Mouse (Mus musculus): ENCODE measurements at regions not wholly inside any gene's neighbourhood (a gene's known extent, or its start where the extent isn't known, plus 50 kb on each side); places are given as distances from the start of the nearest gene placed in this dataset.

DNA sequence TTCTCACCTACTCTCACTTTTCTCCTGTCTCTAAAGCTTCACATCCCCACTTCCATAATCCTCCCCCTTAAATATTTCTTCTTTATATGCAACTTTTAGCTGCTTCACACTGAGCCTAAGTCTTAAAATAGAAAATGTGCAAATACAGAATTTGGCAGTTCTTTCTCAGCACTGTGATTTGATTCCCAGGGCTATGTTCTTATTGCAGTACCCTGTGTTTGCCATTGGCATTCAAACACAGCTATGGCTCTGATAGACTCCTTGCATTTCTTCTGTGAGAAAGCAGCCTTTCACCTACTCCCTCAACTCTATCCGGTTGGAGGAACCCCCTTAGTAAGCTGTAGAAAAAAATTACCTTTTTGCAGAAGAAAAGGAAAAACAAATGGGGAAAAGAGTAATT lies 192.6 kb upstream of the Cldn34d start:
- intact Hi-C loops (cut with DNase I): loop anchor here (10.0 kb wide), 1 partner anchor 609 kb away; no protein-coding TSS in a partner anchor

DNA sequence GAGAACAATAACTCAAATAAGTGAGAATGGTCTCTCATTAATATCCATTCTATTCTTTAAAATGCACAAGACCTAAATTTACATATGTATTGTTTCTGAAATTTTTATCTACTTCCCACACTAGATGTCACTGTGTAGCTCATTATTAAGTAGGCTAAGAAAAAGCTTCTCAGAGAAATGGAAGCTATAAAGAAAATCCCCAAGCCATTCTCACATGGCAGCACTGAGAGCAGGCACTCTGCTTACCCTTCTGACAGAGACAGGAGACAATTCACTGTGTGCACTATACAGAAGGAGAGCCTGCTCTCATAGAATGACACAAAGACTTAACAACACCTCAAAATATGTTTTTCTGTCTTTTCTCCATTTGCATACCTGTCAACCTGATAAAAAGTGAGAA lies 187.9 kb upstream of the Cldn34d start:
- intact Hi-C loops (cut with DNase I): loop anchor here (10.0 kb wide), 1 partner anchor 614 kb away; no protein-coding TSS in a partner anchor
- peak in 1 of 2 experiments; percentile 1 for DNase-seq (ENCODE audit: low spot score in 2 of 2)

More for the DNA sequence above, 192.6 kb upstream of the Cldn34d start:
- peak in 1 of 2 experiments; percentile 21 for DNase-seq (ENCODE audit: low spot score in 2 of 2)

DNA sequence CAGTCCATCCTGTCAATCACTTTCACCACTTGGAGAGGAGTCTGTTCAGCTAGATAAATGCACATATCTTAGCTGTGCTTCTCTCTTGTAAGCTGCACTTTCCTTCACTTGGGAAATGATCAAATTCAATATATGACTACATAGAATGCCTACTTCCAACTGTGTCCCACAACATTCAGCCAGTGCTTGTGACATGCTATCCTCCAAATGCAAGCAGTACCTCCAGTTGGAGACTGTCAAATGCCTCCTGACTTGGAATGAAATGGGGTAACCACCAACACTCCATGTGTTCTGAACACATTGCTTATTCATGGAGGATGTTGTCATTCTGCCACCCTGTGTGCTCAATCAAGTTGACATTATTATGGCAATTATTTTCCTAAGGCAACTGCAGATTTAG lies 177.3 kb upstream of the Cldn34d start:
- DNase-seq (ENCODE audit: low spot score in 2 of 2): no peak
- intact Hi-C loops (cut with DNase I): no loop called here

Data from left cerebral cortex, postnatal 25 days (tissue).